Mouse (Mus musculus) left cerebral cortex, postnatal 10 days (tissue): ENCODE data around the gene Lyzl4. TPM values are rescaled to one million over a fixed set of nuclear protein-coding genes. Genes with fewer than 3 reads are reported as not detected.

Source experiments
- DNase-seq, 2 experiments: peaks; one replicate each; pipeline ENCODE4 v3.0.0; 2021 to 2022; ENCODE audit warnings: low spot score in 2 of 2, mixed read lengths in 1 of 2; ENCODE audit errors: extremely low spot score in 1 of 2
- intact Hi-C: fragments of 180-260 bp; cut with DNase I; formaldehyde crosslinking; loops from one replicate; pipeline ENCODE4 v1.15.1; 2025
- total RNA-seq, 2 experiments: library from RNA; stranded (reverse); gene quantifications; 2 replicates each; pipeline ENCODE4 v1.2.3; 2021

Gene Lyzl4
- total RNA-seq = under 1 TPM; 0.87 to 0.97 TPM

DNA sequence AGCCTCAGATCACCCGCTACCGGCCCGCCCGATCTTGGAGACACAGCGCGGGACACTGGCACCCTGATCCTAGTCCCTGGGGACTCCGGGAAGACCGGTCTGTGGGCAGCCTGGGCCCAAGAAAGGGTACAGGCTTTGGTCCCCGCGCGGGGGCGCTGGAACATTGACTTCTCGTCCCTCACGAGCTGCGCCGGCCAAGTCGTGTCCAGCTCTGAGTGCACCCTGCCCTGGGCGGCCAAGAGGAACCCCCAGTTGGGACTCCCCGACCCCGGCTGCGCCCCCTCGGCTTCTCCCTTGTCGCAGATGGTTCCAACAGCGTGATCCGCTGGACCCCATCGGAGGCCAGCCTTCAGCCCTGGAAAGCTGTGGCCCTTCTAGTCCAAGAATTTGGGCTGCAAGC, at the start of gene Lyzl4:
TSS of gene Lyzl4 (minus strand) at position 96 of the 400 bp plus-strand sequence.
- intact Hi-C loops = loop anchor here (2.0 to 5.0 kb wide), 2 partner anchors 21 to 35 kb away; no protein-coding TSS in a partner anchor

DNA sequence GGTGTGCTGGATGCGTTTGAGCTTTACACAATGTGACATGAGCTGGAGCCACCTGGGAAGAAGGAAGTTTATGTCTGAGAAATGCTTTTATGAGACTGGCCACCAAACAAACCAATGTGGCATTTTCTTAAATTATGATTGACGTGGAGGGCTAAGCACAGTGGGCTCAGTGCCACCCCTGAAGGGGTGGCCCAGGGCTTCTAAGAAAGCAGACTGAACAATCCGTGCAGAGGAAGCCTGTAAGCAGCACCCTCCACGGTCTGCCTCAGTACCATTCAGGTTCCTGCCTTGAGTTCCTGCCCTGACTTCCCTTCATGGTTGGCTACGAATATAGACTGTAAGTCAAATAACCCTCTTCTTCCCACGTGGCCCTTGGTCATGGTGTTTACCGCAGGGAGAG, 48.8 kb upstream of the Lyzl4 start:
- intact Hi-C loops = no loop called here
- DNase-seq = no peak

More for the DNA sequence above, at the start of gene Lyzl4:
- DNase-seq = peak; percentile 67 to 90

DNA sequence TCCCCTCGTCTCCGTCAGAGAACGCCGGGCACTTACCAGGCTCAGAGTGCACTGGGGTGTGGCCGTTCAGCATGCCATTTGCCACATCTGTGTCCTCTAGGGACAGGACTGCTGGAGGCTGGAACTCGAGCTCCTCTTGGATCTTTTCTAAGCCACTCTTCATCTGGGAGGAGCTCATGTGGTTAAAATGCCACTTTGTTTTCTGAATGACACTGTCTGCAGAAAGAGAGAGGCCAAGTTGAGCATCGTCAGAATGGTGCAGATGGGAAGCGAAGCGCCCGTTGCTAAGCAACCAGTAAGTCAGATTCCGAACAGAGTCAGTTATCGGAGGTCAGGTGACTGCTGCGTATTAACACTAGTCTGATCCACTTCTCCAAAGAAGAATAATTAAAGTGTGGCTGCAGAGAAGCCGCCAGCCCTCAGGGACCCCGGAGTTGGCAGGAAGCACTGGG, 48.3 kb upstream of the Lyzl4 start:
- intact Hi-C loops = no loop called here
- peak in 1 of 2 experiments; percentile 76 for DNase-seq

DNA sequence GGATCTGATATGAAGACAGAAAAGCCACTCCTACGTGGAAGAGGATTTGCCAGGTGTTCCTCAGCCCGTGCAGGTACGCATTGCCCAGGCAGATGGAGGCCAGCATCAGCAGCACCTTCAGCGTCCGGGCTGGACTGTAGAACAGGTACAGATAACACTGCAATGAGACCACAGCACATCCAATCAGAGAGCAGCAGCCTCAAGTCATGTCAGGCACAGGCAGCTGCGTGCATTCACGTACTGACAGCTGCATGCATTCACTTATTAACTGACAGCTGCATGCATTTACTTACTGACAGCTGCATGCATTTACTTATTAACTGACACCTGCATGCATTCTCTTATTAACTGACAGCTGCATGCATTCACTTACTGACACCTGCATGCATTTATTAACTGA, 42.8 kb upstream of the Lyzl4 start:
- intact Hi-C loops = no loop called here
- DNase-seq = no peak

DNA sequence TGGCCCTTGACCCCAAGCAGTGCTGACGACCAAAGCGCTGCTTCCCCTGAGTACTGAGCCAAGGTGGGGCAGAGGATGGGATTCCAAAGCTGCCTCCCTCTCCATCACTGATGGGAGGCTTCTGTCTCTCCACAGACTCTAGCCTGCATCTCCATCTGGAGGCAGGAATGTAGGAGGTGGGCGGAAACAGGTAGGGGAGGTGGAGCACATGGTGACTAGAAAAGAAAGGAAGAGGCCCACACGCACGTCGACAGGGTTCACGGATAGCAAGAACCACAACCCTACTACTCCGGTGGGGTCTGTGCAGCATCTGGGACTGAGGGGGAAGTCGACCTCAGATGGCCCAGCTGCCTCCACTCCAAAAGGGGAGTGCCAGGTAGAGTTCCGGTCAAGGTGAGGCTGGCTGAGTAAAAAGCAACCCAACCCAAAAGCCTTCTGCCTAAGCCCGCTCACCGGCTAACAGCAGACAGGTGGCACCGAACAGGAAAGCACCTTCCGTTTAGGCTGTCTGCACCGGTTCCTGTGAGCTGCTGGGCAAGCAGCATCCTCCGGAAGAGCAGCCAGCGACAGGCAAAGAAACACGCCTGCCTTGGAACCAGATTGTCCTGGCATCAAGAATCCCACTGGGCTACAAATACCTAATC, 40.3 kb upstream of the Lyzl4 start:
- intact Hi-C loops = no loop called here
- DNase-seq = no peak

DNA sequence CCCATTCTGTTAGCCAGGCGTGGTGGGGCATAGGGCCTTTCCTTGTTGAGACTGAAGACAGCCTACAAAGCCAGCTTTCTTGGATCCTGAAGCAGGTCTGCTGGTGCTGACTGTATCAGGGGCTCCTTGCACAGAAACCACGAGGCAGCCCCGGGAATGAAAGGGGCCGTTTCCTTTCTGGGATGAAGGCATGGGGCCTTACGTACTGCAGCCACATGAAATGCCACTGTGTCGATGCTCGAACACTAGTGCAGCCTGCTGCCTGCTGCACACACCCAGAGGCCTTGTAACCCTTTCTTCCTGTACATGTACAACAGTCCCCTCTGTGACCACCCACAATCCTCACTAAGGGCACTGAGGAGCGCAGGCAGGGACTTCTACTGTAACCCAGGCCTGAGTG, 39.3 kb upstream of the Lyzl4 start:
- no peak for DNase-seq

DNA sequence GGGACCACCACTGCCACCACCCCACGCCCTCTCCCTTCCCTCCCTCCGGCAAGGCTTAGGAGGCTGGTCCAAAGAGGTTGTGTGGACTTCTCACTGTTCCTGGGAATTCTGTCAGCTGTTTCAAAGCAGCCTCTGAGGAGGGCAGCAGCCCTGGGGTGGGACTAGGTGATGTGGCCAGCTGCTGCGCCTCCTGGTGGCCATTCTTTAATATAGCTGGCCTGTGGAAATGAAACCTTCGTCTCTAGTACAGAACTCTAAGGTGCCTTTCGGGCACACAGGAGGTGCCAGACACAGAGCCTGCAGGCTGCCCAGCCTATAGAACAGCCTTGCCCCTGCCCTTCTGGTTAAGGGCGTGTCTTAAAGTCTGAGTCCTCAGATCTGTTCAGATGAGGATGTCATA, 37.7 kb upstream of the Lyzl4 start:
- intact Hi-C loops = loop anchor here (5.0 kb wide), 1 partner anchor 37 kb away; the partner anchor contains the start of genes Lyzl4 and Vipr1
- peak in 1 of 2 experiments; percentile 76 for DNase-seq

More for the DNA sequence above, 39.3 kb upstream of the Lyzl4 start:
- intact Hi-C loops = no loop called here

DNA sequence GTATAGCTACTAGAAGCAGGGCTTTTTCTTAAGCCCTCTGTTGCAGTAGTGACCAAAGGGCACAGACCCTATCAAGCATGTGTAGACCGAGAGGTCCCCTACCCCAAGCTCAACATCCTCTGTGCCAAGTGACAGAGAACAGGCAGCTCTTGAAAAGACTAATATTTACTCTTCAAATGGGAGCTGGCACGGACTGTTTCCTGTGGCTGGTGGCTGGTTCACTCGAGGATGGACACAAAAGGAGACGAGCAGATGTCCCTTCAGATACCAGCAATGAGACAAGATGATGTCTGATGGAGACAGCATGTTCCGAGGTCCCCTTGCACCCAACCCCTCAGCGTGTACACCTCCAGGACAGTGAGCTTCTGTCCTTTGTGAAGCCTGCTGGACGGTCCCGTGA, 35.6 kb upstream of the Lyzl4 start:
- no peak for DNase-seq
- intact Hi-C loops = loop anchor here (5.0 kb wide), 1 partner anchor 35 kb away; the partner anchor contains the start of genes Lyzl4 and Vipr1

DNA sequence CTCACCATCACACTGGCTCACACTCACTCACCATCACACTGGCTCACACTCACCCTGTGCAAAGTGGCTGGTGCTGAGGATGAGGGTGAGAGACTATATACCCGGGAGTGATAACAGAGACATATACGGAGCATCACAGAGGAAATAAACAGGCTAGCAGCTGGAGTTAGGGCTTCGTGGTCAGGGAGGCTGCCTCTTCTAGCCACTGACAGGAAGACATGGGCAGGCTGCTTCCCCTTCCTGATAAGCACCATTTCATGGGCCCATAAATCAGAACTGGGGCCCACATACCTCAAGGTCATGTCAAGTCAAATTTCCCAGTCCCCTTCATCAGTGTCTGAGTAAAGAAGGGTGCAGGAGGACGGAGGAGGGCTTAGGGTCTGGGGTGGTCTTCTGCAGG, 35.2 kb upstream of the Lyzl4 start:
- intact Hi-C loops = loop anchor here (5.0 kb wide), 1 partner anchor 35 kb away; the partner anchor contains the start of genes Lyzl4 and Vipr1
- DNase-seq = no peak

DNA sequence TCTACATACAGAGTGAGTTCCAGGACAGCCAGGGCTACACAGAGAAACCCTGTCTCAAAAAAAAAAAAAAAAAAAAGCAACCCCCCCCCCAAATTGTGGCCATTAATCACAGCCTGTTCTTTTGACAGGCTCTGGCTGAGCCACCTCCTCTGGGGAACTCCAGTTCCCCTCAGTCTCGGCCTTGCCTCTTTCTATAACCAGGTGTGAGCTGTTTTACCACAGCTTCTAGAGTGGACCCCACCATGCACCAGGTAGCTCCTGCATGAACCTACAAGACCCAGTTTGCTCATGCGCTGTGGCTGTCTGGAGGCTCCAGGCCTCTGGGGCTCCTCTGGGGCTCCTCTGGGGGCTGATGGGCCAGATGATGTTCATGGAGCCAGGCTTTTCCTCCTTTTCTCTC, 33.7 kb upstream of the Lyzl4 start:
- intact Hi-C loops = loop anchor here (5.0 kb wide), 1 partner anchor 33 kb away; the partner anchor contains the start of genes Lyzl4 and Vipr1
- no peak for DNase-seq

DNA sequence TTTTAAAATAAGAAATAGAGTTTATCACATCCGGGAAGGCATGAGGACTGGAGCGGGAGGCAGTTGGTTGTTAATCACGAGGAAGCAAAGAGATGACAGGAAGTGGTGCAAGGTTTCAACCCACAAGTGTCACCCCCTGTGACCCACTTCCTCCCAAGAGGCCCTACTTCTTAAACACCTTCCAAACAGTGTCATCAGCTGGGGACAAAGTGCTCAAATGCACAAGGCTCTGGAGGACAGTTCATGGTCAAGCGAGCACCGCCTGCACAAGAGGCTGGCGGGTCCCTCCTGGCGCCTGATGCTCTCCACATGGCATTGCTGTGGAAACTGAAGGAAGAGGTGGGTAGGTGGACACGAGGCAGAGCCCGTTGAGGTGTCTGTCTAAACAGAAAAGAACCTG, 33.1 kb upstream of the Lyzl4 start:
- intact Hi-C loops = loop anchor here (5.0 kb wide), 1 partner anchor 33 kb away; the partner anchor contains the start of genes Lyzl4 and Vipr1
- no peak for DNase-seq

DNA sequence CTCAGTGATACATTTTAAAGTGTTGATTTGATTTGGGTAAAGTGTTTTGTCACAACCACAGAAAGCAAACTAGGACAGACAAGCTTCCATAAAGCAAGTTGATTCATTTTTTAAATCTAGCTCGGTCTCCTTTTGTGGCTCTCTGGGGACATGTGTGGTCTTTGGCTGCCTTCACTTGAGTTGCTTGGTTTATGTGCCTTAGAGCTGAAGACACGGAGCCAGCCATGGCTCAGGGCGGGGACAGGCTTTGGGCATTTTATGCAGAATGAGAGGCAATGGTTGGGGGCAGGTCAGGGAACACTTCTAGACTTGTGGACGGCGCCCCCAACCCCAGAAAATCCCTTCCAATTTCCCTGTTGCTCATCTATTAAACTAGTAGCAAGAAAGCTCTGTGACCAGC, 31.8 kb upstream of the Lyzl4 start:
- no peak for DNase-seq
- intact Hi-C loops = no loop called here

DNA sequence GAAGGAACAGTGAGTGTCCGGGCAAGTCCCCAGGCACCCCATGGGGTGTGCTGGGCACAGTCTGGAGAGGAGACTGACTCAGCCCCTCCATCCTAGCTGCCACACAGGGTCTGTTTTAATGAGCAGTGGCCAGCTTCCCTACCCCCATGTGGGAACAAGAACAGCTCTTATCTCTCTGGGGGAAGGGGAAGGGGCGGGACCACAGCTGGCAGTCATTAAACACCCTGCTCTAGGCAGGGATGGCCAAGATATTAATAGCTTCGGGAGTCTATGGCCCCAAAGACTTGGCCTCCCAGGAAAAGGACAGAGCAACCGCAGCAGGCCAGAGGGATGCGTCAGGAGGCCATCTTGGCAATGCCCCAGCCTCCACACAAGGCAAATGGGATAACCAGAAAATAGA, 30.4 kb upstream of the Lyzl4 start:
- intact Hi-C loops = no loop called here
- no peak for DNase-seq

DNA sequence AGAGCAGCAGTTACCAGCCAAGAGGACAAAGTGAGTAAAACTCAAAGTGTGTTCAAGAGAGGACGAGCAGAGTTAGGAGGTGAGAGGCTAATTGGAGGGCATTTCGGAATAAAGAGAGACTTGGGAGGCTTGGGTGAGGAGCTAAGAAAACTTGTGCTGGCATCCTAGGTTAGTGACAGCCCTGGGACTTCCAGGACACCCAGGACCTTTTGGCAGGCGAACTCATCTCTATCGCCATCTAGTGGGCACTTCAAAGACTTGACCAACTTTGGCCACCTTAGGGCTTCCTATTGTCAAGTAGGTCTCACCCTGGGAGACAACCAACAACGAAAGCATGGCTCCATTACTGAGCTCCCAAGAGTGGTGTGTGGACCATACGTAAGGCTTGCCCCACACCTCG, 29.4 kb upstream of the Lyzl4 start:
- intact Hi-C loops = no loop called here

DNA sequence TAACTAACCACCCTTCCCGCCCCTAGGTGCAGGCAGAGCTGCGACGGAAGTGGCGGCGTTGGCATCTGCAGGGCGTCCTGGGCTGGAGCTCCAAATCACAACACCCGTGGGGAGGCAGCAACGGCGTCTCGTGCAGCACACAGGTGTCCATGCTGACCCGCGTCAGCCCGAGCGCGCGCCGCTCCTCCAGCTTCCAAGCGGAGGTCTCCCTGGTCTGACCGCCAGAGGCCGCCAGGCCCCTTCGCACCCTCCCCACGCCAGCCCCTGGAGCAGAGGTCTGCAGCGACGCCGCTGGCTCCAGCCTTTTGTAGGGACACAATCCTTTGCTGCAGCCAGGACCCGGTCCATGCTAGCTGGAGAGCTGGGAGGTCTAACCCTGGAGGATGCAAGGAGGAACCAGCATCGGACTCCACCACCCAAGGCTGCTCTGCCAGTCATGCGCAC, 27.5 kb upstream of the Lyzl4 start:
- intact Hi-C loops = loop anchor here (5.0 kb wide), 1 partner anchor 192 kb away; no protein-coding TSS in a partner anchor
- DNase-seq = peak in 1 of 2 experiments; percentile 78

More for the DNA sequence above, 29.4 kb upstream of the Lyzl4 start:
- DNase-seq = no peak

DNA sequence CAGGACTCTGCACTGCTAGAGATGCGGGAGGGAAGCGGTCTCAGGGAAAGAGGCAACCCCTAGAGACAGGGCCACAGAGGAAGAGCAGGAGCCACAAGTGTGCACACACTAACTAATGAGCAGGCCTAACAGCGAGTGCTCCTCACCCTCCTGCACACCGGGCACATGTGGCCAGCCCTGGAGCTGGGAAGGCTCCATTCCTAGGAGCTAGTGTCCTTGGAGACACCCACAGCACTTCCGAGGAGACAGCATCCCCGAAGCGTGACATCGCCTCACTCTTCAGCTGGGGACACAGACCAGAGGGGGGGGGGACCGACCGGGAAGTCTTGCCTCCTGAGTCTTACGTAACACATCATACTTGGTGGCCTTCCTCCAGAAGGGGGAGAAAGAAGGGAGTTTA, 25.9 kb upstream of the Lyzl4 start:
- intact Hi-C loops = loop anchor here (5.0 kb wide), 1 partner anchor 191 kb away; no protein-coding TSS in a partner anchor
- DNase-seq = no peak

DNA sequence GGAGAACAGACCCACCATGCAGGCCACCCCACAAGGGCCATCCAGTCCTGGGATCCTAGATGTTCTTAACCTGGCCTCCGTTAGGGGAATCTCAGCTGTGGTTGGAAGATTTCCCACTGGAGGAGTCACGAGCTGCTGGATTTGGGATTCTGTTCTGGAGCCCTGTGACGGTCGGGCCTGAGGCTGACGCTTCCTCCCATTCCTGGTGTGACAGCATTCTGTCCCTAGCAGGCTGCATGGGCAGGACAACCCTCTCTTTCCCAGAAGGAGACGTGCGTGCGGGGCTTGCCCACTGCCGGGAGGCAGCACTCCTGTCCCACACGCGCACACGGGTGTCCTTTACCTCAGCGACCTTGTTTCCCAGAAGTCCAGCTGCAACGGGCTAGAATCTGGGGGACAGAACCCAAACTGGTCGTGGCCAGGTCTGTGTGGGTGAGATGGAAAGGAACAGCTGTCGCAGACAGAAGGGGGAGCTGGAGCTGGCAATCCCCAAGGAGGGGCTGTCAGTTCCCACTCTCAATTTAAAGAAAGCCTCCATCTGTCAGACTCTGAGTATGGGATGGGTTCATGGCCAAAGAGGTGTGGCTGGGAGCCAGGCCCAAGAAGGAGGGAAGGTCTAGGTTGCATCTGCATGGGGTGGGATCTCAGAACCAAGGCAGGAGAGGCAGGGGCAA, 25.2 kb upstream of the Lyzl4 start:
- peak; percentile 61 for DNase-seq
- intact Hi-C loops = loop anchor here (5.0 kb wide), 1 partner anchor 190 kb away; no protein-coding TSS in a partner anchor

DNA sequence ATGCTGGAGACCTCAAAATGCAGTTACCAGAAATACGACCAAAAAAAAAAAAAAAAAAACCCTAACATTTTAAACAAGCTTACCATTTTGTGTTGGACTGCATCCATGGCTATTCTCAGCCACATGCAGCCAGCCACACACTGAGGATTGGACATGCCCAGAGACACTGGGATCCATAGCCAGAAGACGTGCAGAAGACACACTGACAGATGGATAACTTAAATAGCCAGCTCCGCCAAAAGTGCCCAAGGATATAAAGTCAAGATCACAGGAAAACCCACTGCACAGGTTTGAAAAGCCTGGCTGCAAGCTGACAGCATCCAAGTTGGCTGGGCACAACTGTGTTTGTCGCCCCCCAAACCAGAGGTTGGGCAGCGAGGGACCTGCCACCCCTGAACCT, 22.2 kb upstream of the Lyzl4 start:
- peak in 1 of 2 experiments; percentile 68 for DNase-seq
- intact Hi-C loops = no loop called here

DNA sequence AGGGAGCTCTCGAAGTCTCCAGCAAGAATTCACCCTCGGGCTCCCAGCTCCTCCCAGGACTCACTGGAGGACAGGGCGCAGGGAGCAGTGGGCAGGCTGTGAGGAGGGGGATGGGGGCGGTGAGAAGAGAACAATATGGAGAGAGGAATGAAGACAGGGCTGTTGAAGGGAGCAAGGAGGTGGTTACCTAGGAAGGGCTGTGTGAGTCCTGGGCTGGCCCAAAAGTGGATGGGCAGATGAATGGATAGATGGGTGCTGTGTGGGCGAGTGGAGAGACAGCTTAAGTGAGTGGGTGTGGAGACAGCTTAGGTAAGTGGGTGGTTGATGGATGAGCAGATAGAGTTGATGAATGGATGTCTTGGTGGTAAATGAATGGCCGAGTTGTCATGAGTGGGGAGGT, 21.6 kb upstream of the Lyzl4 start:
- intact Hi-C loops = loop anchor here (2.0 kb wide), 1 partner anchor 21 kb away; the partner anchor contains the start of genes Lyzl4 and Vipr1
- peak in 1 of 2 experiments; percentile 42 for DNase-seq

DNA sequence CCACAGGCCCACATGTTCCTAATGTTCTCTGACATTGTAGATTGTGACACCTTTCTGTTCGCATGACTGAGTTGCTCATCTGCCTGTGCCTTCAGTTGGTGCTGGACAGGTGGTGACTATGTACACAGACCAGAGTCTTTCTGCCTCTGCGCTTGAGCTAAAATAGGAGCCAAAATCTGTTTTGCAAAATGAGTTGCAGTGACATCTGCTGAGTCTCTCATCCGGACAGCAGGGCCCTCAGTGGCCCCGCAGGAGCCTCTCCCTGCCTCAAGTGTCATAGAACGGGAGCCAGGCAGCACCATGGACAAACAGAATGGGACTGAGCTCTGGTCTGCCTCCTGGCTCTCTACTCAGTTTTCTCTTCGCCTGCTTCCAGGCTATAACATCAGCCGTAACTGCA, 17.9 kb upstream of the Lyzl4 start:
- intact Hi-C loops = no loop called here
- no peak for DNase-seq
